Mouse (Mus musculus): ENCODE measurements around the gene Gmeb1. TPM values are rescaled to one million over a fixed set of nuclear protein-coding genes. Genes with fewer than 3 reads are reported as not detected.
"Not testable (repeated sequence)": the region's sequence is repeated elsewhere in the genome, so short reads cannot be mapped to it uniquely, and the experiment has no call there.

Gmeb1 gene
- polyA plus RNA-seq, 2 experiments: 28.4 to 33.8 TPM

DNA sequence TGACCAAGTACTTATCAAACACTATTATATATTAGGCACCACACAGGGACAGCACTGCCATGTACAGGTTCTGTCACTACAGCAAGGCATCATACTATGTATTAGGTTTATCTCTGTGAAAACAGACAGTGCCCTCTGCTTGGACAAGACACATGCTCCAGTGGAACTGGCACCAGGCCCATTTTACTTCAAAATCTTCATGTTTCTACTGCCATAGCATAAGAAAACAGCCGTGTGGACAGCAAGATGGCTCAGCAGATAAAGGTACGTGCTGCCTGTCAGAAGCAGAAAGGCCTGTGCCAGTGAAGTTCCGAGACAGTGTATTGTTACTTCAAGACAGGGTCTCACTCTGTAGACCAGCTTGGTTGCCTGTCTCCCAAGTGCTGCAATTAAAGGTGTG, 20.2 kb downstream of the Gmeb1 start:
- WGBS: 93% methylated on average over 3 of the region's 3 CpGs

GRCm38 (mm10) chr4:132240367-132240766, 21.0 kb downstream of the Gmeb1 start:
- no peak overlapping the region for H3K27ac ChIP-seq (replicated peaks; ENCODE audit: low read depth, low read length)

More for the DNA sequence above, 20.2 kb downstream of the Gmeb1 start:
- DNase-seq (ENCODE audit: low spot score) (no peak), ATAC-seq (ENCODE audit: low FRiP score, low read depth) (no peak)
- Histone ChIP-seq H3K36me3 (ENCODE audit: control insufficient read depth, insufficient read depth, low read length) (peaks cover 80% of the 10 kb centered on the region), H3K4me1 (ENCODE audit: control insufficient read depth, insufficient read depth, low read length) (no peaks in the 10 kb centered on the region), H3K9ac (ENCODE audit: low read depth, low read length, severe bottlenecking) (no peak overlapping the region), H3K27ac (replicated peaks; ENCODE audit: low read depth, low read length) (no peak overlapping the region), H3K4me3 (replicated peaks; ENCODE audit: low read length) (no peak overlapping the region), H3K9me3 (ENCODE audit: control insufficient read depth, low read length) (no peaks in the 10 kb centered on the region), H3K27me3 (ENCODE audit: control insufficient read depth, insufficient read depth, low read length) (no peaks in the 10 kb centered on the region), H3K4me2 (replicated peaks; ENCODE audit: low read depth, low read length, severe bottlenecking) (no peak overlapping the region)
- no peak for TF ChIP-seq POLR2A (IDR thresholded peaks at IDR 0.05; ENCODE audit: borderline replicate concordance, extremely low read depth, insufficient read depth, insufficient read length)

GRCm38 (mm10) chr4:132238356-132238755, 23.0 kb downstream of the Gmeb1 start:
- Histone ChIP-seq H3K9ac (ENCODE audit: low read depth, low read length, severe bottlenecking) (no peak overlapping the region), H3K4me3 (replicated peaks; ENCODE audit: low read length) (no peak overlapping the region), H3K27ac (replicated peaks; ENCODE audit: low read depth, low read length) (no peak overlapping the region), H3K36me3 (ENCODE audit: control insufficient read depth, insufficient read depth, low read length) (peaks cover 90% of the 10 kb centered on the region), H3K27me3 (ENCODE audit: control insufficient read depth, insufficient read depth, low read length) (no peaks in the 10 kb centered on the region), H3K4me1 (ENCODE audit: control insufficient read depth, insufficient read depth, low read length) (no peaks in the 10 kb centered on the region), H3K9me3 (ENCODE audit: control insufficient read depth, low read length) (no peaks in the 10 kb centered on the region), H3K4me2 (replicated peaks; ENCODE audit: low read depth, low read length, severe bottlenecking) (no peak overlapping the region)
- DNase-seq (ENCODE audit: low spot score) (no peak), ATAC-seq (ENCODE audit: low FRiP score, low read depth) (no peak)
- 94% methylated on average over 4 of the region's 4 CpGs for WGBS
- TF ChIP-seq POLR2A (IDR thresholded peaks at IDR 0.05; ENCODE audit: borderline replicate concordance, extremely low read depth, insufficient read depth, insufficient read length): no peak

More at GRCm38 (mm10) chr4:132240367-132240766, 21.0 kb downstream of the Gmeb1 start:
- Histone ChIP-seq H3K36me3 (ENCODE audit: control insufficient read depth, insufficient read depth, low read length) (peaks cover 79% of the 10 kb centered on the region), H3K9ac (ENCODE audit: low read depth, low read length, severe bottlenecking) (no peak overlapping the region), H3K9me3 (ENCODE audit: control insufficient read depth, low read length) (no peaks in the 10 kb centered on the region), H3K4me2 (replicated peaks; ENCODE audit: low read depth, low read length, severe bottlenecking) (no peak overlapping the region), H3K4me1 (ENCODE audit: control insufficient read depth, insufficient read depth, low read length) (no peaks in the 10 kb centered on the region), H3K4me3 (replicated peaks; ENCODE audit: low read length) (no peak overlapping the region), H3K27me3 (ENCODE audit: control insufficient read depth, insufficient read depth, low read length) (no peaks in the 10 kb centered on the region)
- no peak for ATAC-seq (ENCODE audit: low FRiP score, low read depth)
- 84% methylated on average over 3 of the region's 3 CpGs for WGBS
- DNase-seq (ENCODE audit: low spot score): no peak
- no peak for TF ChIP-seq POLR2A (IDR thresholded peaks at IDR 0.05; ENCODE audit: borderline replicate concordance, extremely low read depth, insufficient read depth, insufficient read length)

GRCm38 (mm10) chr4:132234710-132235109, 26.7 kb downstream of the Gmeb1 start:
- Histone ChIP-seq H3K9ac (ENCODE audit: low read depth, low read length, severe bottlenecking) (no peak overlapping the region), H3K9me3 (ENCODE audit: control insufficient read depth, low read length) (no peaks in the 10 kb centered on the region), H3K27ac (replicated peaks; ENCODE audit: low read depth, low read length) (no peak overlapping the region), H3K4me2 (replicated peaks; ENCODE audit: low read depth, low read length, severe bottlenecking) (no peak overlapping the region), H3K27me3 (ENCODE audit: control insufficient read depth, insufficient read depth, low read length) (no peaks in the 10 kb centered on the region), H3K4me3 (replicated peaks; ENCODE audit: low read length) (no peak overlapping the region), H3K36me3 (ENCODE audit: control insufficient read depth, insufficient read depth, low read length) (peaks cover 93% of the 10 kb centered on the region), H3K4me1 (ENCODE audit: control insufficient read depth, insufficient read depth, low read length) (no peaks in the 10 kb centered on the region)
- DNase-seq (ENCODE audit: low spot score) (no peak), ATAC-seq (ENCODE audit: low FRiP score, low read depth) (no peak)
- WGBS: 86% methylated on average over 8 of the region's 8 CpGs
- TF ChIP-seq POLR2A (IDR thresholded peaks at IDR 0.05; ENCODE audit: borderline replicate concordance, extremely low read depth, insufficient read depth, insufficient read length): no peak

GRCm38 (mm10) chr4:132230422-132230821, 31.0 kb downstream of the Gmeb1 start:
- Histone ChIP-seq H3K27ac (replicated peaks; ENCODE audit: low read depth, low read length) (no peak overlapping the region), H3K9ac (ENCODE audit: low read depth, low read length, severe bottlenecking) (no peak overlapping the region), H3K27me3 (ENCODE audit: control insufficient read depth, insufficient read depth, low read length) (no peaks in the 10 kb centered on the region), H3K4me1 (ENCODE audit: control insufficient read depth, insufficient read depth, low read length) (no peaks in the 10 kb centered on the region), H3K4me2 (replicated peaks; ENCODE audit: low read depth, low read length, severe bottlenecking) (no peak overlapping the region), H3K9me3 (ENCODE audit: control insufficient read depth, low read length) (no peaks in the 10 kb centered on the region), H3K4me3 (replicated peaks; ENCODE audit: low read length) (no peak overlapping the region), H3K36me3 (ENCODE audit: control insufficient read depth, insufficient read depth, low read length) (peaks cover 94% of the 10 kb centered on the region)
- WGBS: 92% methylated on average over 5 of the region's 5 CpGs
- ATAC-seq (ENCODE audit: low FRiP score, low read depth): no peak
- no peak for DNase-seq (ENCODE audit: low spot score)
- no peak for TF ChIP-seq POLR2A (IDR thresholded peaks at IDR 0.05; ENCODE audit: borderline replicate concordance, extremely low read depth, insufficient read depth, insufficient read length)

DNA sequence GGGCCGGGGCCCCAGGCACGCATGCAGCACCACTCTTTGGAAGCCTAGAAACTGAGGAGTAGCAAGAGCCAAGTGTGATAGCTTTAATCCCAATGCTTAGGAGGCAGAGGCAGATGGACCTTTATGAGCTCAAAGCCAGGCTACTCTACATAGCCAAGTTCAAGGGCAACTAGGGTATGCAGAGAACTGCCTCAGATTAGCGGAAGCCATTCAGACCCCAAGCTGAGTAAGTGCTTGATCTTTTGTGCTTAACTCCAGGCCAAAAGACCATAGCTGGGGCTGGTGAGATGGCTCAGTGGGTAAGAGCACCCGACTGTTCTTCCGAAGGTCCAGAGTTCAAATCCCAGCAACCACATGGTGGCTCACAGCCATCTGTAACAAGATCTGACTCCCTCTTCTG, 39.4 kb downstream of the Gmeb1 start:
- WGBS: 93% methylated on average over 5 of the region's 5 CpGs
- H3K9ac ChIP-seq (ENCODE audit: low read depth, low read length, severe bottlenecking); H3K4me1 ChIP-seq (ENCODE audit: control insufficient read depth, insufficient read depth, low read length); H3K27ac ChIP-seq (replicated peaks; ENCODE audit: low read depth, low read length); DNase-seq (ENCODE audit: low spot score); H3K4me2 ChIP-seq (replicated peaks; ENCODE audit: low read depth, low read length, severe bottlenecking); ATAC-seq (ENCODE audit: low FRiP score, low read depth); H3K9me3 ChIP-seq (ENCODE audit: control insufficient read depth, low read length); H3K4me3 ChIP-seq (replicated peaks; ENCODE audit: low read length); H3K27me3 ChIP-seq (ENCODE audit: control insufficient read depth, insufficient read depth, low read length): not testable (repeated sequence)
- H3K36me3 ChIP-seq (ENCODE audit: control insufficient read depth, insufficient read depth, low read length): peaks cover 33% of the 10 kb centered on the region

DNA sequence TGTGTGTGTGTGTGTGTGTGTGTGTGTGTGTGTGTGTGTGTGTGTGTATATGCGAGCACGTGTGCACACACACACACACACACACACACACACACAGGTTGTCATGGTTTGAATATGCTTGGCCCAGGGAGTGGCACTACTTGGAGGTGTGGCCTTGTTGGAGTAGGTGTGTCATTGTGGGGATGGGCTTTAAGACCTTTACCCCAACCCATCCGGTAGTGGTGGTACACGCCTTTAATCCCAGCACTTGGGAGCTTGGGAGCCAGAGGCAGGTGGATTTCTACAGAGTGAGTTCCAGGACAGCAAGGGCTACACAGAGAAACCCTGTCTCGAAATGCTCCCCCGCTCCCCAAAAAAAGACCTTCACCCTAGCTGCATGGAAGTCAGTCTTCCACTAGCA, 43.0 kb downstream of the Gmeb1 start:
- H3K27ac ChIP-seq (replicated peaks; ENCODE audit: low read depth, low read length); H3K4me2 ChIP-seq (replicated peaks; ENCODE audit: low read depth, low read length, severe bottlenecking); H3K4me3 ChIP-seq (replicated peaks; ENCODE audit: low read length); H3K9ac ChIP-seq (ENCODE audit: low read depth, low read length, severe bottlenecking); H3K9me3 ChIP-seq (ENCODE audit: control insufficient read depth, low read length); DNase-seq (ENCODE audit: low spot score); ATAC-seq (ENCODE audit: low FRiP score, low read depth); H3K4me1 ChIP-seq (ENCODE audit: control insufficient read depth, insufficient read depth, low read length); H3K27me3 ChIP-seq (ENCODE audit: control insufficient read depth, insufficient read depth, low read length); H3K36me3 ChIP-seq (ENCODE audit: control insufficient read depth, insufficient read depth, low read length): not testable (repeated sequence)
- WGBS: 68% methylated on average over 6 of the region's 6 CpGs
